Mouse (Mus musculus) bone marrow, adult 2 months (tissue): ENCODE results near the gene Vps13d.

ENCODE experiments used
- CTCF ChIP-seq: fragments of 200-500 bp; IDR thresholded peaks from 2 replicates; pipeline ENCODE4 v1.5.1; 2011; ENCODE audit warnings: low read length, control low read depth; ENCODE audit not compliant: control insufficient read depth, insufficient read depth
- POLR2A ChIP-seq: fragments of 200-500 bp; IDR thresholded peaks from 2 replicates; pipeline ENCODE4 v1.6.1; 2011; ENCODE audit warnings: low read depth, mild to moderate bottlenecking, control low read depth, low read length, borderline replicate concordance; ENCODE audit not compliant: control insufficient read depth

DNA sequence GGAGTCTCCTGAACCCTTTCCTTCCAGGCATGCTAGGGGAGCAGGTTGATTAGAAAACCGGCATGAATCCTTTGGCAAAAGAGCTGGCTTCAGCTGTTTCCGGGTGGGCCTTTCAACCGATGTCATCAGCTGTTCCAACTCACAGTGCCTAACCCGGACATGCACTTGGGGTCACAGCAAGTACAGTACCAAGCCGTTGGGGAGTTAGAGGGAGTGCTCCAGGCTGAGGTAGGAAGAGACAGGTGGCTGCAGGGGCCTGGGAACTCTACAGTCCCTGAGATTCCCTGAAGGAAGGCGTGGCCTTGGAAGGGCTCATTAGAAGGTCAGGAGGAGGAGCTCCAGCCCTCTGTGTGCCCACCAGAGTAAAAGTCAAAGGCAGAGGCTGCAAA is 20.0 kb upstream of the Vps13d start:
- TF ChIP-seq POLR2A (no peak), CTCF (no peak)
